Mouse (Mus musculus) bone marrow, adult 2 months (tissue): Measurements from ENCODE around the gene Gprc5c.

Experiments used
- CTCF ChIP-seq: fragments of 200-500 bp; IDR thresholded peaks from 2 replicates; pipeline ENCODE4 v1.5.1; 2011; ENCODE audit warnings: low read length, control low read depth; ENCODE audit not compliant: control insufficient read depth, insufficient read depth
- POLR2A ChIP-seq: fragments of 200-500 bp; IDR thresholded peaks from 2 replicates; pipeline ENCODE4 v1.6.1; 2011; ENCODE audit warnings: low read depth, mild to moderate bottlenecking, control low read depth, low read length, borderline replicate concordance; ENCODE audit not compliant: control insufficient read depth

GRCm38 (mm10) chr11:114847008-114847407, 3.9 kb upstream of the Gprc5c start:
- TF ChIP-seq CTCF: no peak
- TF ChIP-seq POLR2A: no peak
